Mouse (Mus musculus) midbrain, embryonic 11.5 days (tissue): Measurements from ENCODE around the gene Efemp2. TPM values are rescaled to one million over a fixed set of nuclear protein-coding genes. Genes with fewer than 3 reads are reported as not detected.

Experiments
- ATAC-seq: fragments of 200-750 bp; cut with Nextera tagmentation; 2 replicates; pipeline ENCODE4 v1.8.0; 2017; ENCODE audit warnings: moderate TSS enrichment, moderate library complexity; ENCODE audit not compliant: low FRiP score
- DNase-seq: peaks from one replicate; pipeline ENCODE4 v3.0.0; 2015; ENCODE audit warnings: low spot score; ENCODE audit errors: missing footprints
- H3K27ac ChIP-seq: fragments of 300-500 bp; sonication (generic); 2 replicates; pipeline ENCODE4 v1.5.1; 2014; ENCODE audit warnings: low read depth, low read length
- H3K27me3 ChIP-seq: fragments of 300-500 bp; sonication (generic); 2 replicates; pipeline ENCODE4 v1.6.1; 2014; ENCODE audit warnings: mild to moderate bottlenecking, low read length, moderate library complexity, mixed read lengths; ENCODE audit not compliant: control insufficient read depth, insufficient read depth
- H3K36me3 ChIP-seq: fragments of 300-500 bp; sonication (generic); 2 replicates; pipeline ENCODE4 v1.6.1; 2014; ENCODE audit warnings: mild to moderate bottlenecking, low read length, moderate library complexity, mixed read lengths; ENCODE audit not compliant: control insufficient read depth, insufficient read depth
- H3K4me1 ChIP-seq: fragments of 300-500 bp; sonication (generic); 2 replicates; pipeline ENCODE4 v1.6.1; 2014; ENCODE audit warnings: low read length; ENCODE audit not compliant: control insufficient read depth, insufficient read depth
- H3K4me2 ChIP-seq: fragments of 300-500 bp; sonication (generic); 2 replicates; pipeline ENCODE4 v1.6.1; 2014; ENCODE audit warnings: mild to moderate bottlenecking, moderate library complexity
- H3K4me3 ChIP-seq: fragments of 300-500 bp; sonication (generic); 2 replicates; pipeline ENCODE4 v1.5.1; 2014; ENCODE audit warnings: low read depth, low read length
- H3K9ac ChIP-seq: fragments of 300-500 bp; sonication (generic); 2 replicates; pipeline ENCODE4 v1.6.1; 2014; ENCODE audit warnings: low read length
- H3K9me3 ChIP-seq: fragments of 300-500 bp; sonication (generic); 2 replicates; pipeline ENCODE4 v1.6.1; 2016; ENCODE audit warnings: low read length; ENCODE audit not compliant: control insufficient read depth
- whole genome bisulfite sequencing: fragments of 180-500 bp; shearing (Covaris S2); extraction: QIAGEN DNeasy Blood & Tissue Kit; methylation state at CpG from one replicate; pipeline ENCODE4 v1.1.7; 2014; 5-methylcytosine and 5-hydroxymethylcytosine counted together
- polyA plus RNA-seq: library from polyadenylated mRNA; unstranded; fragments of >200 nt; fragmentation: Nextera tagmentation; extraction: Ambion mirVana; gene quantifications from 2 replicates; pipeline ENCODE4 v1.2.1, GENCODE M21; 2014

Gene Efemp2
- polyA plus RNA-seq, 1 experiment from 2014 or later, result 52.7 TPM

- H3K9ac ChIP-seq, result no peak overlapping the region
- ATAC-seq, result no peak
Observed at GRCm38 (mm10) chr19:5448354-5449150, 25.2 kb upstream of the Efemp2 start.

DNA sequence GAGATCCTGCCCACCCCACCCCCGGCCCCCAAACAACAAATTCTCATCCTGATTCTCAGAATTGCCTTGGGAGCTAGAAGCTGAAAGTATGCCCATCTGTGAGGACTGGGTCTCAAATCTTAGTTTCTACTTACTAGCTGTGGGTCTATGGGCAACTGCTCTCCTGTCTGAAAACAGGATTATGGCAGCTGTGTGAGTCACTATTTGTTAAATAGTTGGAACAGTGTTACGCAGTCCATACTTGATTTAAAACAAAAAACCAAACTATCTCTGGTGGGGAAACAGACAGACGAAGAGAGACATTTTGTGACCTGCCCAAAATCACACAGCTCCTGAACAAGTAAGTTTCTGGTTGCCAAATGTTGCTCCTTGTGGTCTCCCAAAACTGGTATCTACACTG lies 24.1 kb upstream of the Efemp2 start:
- Histone ChIP-seq H3K4me1 (peaks cover 12% of the 10 kb centered on the region), H3K36me3 (no peaks in the 10 kb centered on the region), H3K4me2 (no peak overlapping the region), H3K4me3 (no peak overlapping the region), H3K27me3 (peaks cover 44% of the 10 kb centered on the region), H3K27ac (no peak overlapping the region), H3K9ac (no peak overlapping the region), H3K9me3 (no peaks in the 10 kb centered on the region)
- ATAC-seq (no peak), DNase-seq (no peak)
- 84% methylated on average over 3 of the region's 3 CpGs for WGBS

More at GRCm38 (mm10) chr19:5448354-5449150, 25.2 kb upstream of the Efemp2 start:
- peaks cover 12% of the 10 kb centered on the region for H3K4me1 ChIP-seq
- peaks cover 44% of the 10 kb centered on the region for H3K27me3 ChIP-seq
- H3K9me3 ChIP-seq, result no peaks in the 10 kb centered on the region
- no peaks in the 10 kb centered on the region for H3K36me3 ChIP-seq
- peak overlapping the region; percentile 91; the same call in 1 of the 2 replicates for H3K4me2 ChIP-seq
- DNase-seq, result peak; percentile 93
- H3K27ac ChIP-seq, result no peak overlapping the region
- peak overlapping the region; percentile 50 for H3K4me3 ChIP-seq
- WGBS, result 9% methylated on average over 36 of the region's 36 CpGs

- Histone ChIP-seq H3K9ac (no peak overlapping the region), H3K27ac (no peak overlapping the region), H3K4me3 (no peak overlapping the region), H3K27me3 (peaks cover 35% of the 10 kb centered on the region), H3K4me2 (no peak overlapping the region), H3K9me3 (no peaks in the 10 kb centered on the region), H3K36me3 (no peaks in the 10 kb centered on the region), H3K4me1 (peaks cover 29% of the 10 kb centered on the region)
- DNase-seq (no peak), ATAC-seq (no peak)
- WGBS, result 80% methylated on average over 6 of the region's 6 CpGs
Observed at GRCm38 (mm10) chr19:5451766-5452165, 22.0 kb upstream of the Efemp2 start.

GRCm38 (mm10) chr19:5455037-5455436 lies 18.7 kb upstream of the Efemp2 start:
- 76% methylated on average over 12 of the region's 12 CpGs for WGBS
- Histone ChIP-seq H3K4me1 (peaks cover 24% of the 10 kb centered on the region), H3K27me3 (peaks cover 4% of the 10 kb centered on the region; the same call in 1 of the 2 replicates), H3K4me3 (no peak overlapping the region), H3K36me3 (no peaks in the 10 kb centered on the region), H3K27ac (no peak overlapping the region), H3K9ac (no peak overlapping the region), H3K4me2 (peak overlapping the region; percentile 100; the same call in 1 of the 2 replicates), H3K9me3 (no peaks in the 10 kb centered on the region)
- no peak for ATAC-seq
- DNase-seq, result no peak

DNA sequence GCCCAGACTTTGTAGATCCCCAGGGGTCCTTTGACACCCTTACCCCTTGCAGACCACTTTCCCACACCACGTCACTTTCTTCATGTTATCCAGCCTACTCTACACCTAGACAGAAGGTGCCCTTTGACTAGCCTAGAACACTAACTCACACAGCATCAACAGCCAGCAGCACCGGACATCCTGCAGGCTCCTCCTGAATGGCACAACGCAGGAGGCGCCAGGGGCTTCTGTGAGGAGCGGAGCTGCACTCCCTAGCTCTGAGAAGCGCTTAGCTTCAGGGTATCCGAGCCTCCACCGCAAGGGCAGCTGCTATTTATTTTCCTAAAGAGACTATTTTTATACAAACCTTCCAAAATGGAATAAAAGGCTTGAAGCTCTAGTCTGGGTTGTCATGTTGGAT lies 18.2 kb upstream of the Efemp2 start:
- Histone ChIP-seq H3K9me3 (no peaks in the 10 kb centered on the region), H3K9ac (no peak overlapping the region), H3K27ac (no peak overlapping the region), H3K36me3 (no peaks in the 10 kb centered on the region), H3K4me3 (peak overlapping the region; percentile 75; the same call in 1 of the 2 replicates), H3K4me2 (peak overlapping the region; percentile 100), H3K27me3 (0 out of 2 replicates have a peak, but pooled peaks cover 3% of the 10 kb centered on the region), H3K4me1 (peaks cover 26% of the 10 kb centered on the region)
- ATAC-seq, result no peak
- WGBS, result 64% methylated on average over 8 of the region's 8 CpGs
- DNase-seq, result no peak

GRCm38 (mm10) chr19:5456241-5456921 lies 17.4 kb upstream of the Efemp2 start:
- peak overlapping the region; percentile 87 for H3K9ac ChIP-seq
- DNase-seq, result peak; percentile 93
- no peaks in the 10 kb centered on the region for H3K9me3 ChIP-seq
- peaks cover 31% of the 10 kb centered on the region for H3K4me1 ChIP-seq
- 0 out of 2 replicates have a peak, but pooled peaks cover 3% of the 10 kb centered on the region for H3K27me3 ChIP-seq
- 6% methylated on average over 26 of the region's 26 CpGs for WGBS
- H3K4me2 ChIP-seq, result peak overlapping the region; percentile 100
- no peaks in the 10 kb centered on the region for H3K36me3 ChIP-seq
- H3K4me3 ChIP-seq, result peak overlapping the region; percentile 75
- peak overlapping the region; percentile 89 for H3K27ac ChIP-seq
- ATAC-seq, result no peak

DNA sequence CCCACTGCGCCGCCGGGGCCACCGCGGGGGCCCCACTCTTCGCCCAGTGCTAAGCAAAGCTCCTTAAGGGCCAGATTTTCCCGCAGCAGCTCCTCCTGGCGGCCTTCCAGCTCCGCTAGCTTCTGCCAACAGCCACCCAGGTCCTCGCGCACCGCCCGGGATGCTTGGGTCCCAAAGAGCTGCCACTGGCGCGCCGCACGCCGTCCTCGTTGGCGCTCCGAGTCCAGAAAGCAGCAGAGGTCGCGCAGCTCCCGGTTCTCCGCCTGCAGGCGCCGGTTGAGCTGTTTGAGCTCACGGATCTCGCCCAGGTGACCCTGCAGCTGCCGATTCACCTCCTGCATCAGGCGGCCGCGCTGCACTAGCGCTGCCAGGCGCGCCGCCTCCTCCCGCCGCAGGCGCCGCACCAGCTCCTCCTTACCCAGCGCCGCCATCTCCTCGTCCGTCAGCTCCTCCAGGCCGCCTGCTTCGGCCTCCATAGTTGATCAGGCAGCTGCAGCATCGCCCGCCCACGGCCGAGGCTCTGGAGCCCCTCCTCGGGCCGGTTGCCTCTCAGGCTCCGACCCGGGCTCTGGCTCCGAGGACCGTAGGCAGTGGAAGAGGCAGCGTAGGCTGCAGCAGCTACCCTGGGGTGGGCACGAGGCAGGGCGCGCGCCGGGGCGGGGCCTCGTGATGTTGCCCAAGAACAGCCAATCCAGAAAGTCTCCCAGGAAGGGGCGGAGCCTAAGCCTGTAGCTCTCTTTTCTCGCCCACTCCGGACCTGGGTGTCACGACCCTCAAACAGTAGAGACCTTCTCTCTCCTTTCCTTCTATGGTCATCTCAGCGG lies 16.6 kb upstream of the Efemp2 start:
- H3K27ac ChIP-seq, result peak overlapping the region; percentile 89
- WGBS, result under 1% methylated on average over 69 of the region's 70 CpGs
- peak overlapping the region; percentile 87 for H3K9ac ChIP-seq
- no peaks in the 10 kb centered on the region for H3K9me3 ChIP-seq
- DNase-seq (peak; percentile 99), ATAC-seq (peak; percentile 92)
- peaks cover 32% of the 10 kb centered on the region for H3K4me1 ChIP-seq
- peak overlapping the region; percentile 75 for H3K4me3 ChIP-seq
- no peaks in the 10 kb centered on the region for H3K36me3 ChIP-seq
- peak overlapping the region; percentile 100 for H3K4me2 ChIP-seq
- 0 out of 2 replicates have a peak, but pooled peaks cover 3% of the 10 kb centered on the region for H3K27me3 ChIP-seq

GRCm38 (mm10) chr19:5457746-5458442 lies 15.9 kb upstream of the Efemp2 start, which contains the start of gene Ccdc85b:
Gene Ccdc85b, minus strand, starts transcription at chr19:5457894.
- Histone ChIP-seq H3K4me3 (peak within 1 kb of the TSS; percentile 75), H3K36me3 (no peaks in the 10 kb centered on the region), H3K9ac (peak within 1 kb of the TSS; percentile 87), H3K9me3 (no peaks in the 10 kb centered on the region), H3K27me3 (0 out of 2 replicates have a peak, but pooled peaks cover 3% of the 10 kb centered on the region), H3K4me2 (peak within 1 kb of the TSS; percentile 100), H3K4me1 (peaks cover 32% of the 10 kb centered on the region), H3K27ac (peak within 1 kb of the TSS; percentile 89)
- ATAC-seq (no peak), DNase-seq (no peak)
- 18% methylated on average over 14 of the region's 14 CpGs for WGBS
